Mouse (Mus musculus): ENCODE measurements around the gene Pkn3. TPM values are rescaled to one million over a fixed set of nuclear protein-coding genes. Genes with fewer than 3 reads are reported as not detected.
A peak's percentile ranks its signal among the peaks of the same experiment; 100 is the strongest.

Gene Pkn3
- polyA plus RNA-seq, 1 experiment from 2014 or later, result 6.3 TPM

GRCm38 (mm10) chr2:30067031-30067888 is 10.2 kb upstream of the Pkn3 start:
- Histone ChIP-seq H3K27me3 (ENCODE audit: control insufficient read depth, insufficient read depth, low read length) (no peaks in the 10 kb centered on the region), H3K36me3 (ENCODE audit: control insufficient read depth, insufficient read depth, low read length) (peaks cover 23% of the 10 kb centered on the region), H3K27ac (ENCODE audit: low read length) (peak overlapping the region; percentile 100), H3K9ac (replicated peaks; ENCODE audit: low read depth, low read length) (peak overlapping the region; percentile 99), H3K9me3 (ENCODE audit: control insufficient read depth, low read depth, low read length) (no peaks in the 10 kb centered on the region), H3K4me1 (ENCODE audit: control insufficient read depth, insufficient read depth, low read length) (peaks cover 21% of the 10 kb centered on the region), H3K4me2 (replicated peaks; ENCODE audit: low read depth, low read length) (peak overlapping the region; percentile 69), H3K4me3 (ENCODE audit: low read depth, low read length) (peak overlapping the region; percentile 100)
- ATAC-seq (ENCODE audit: insufficient number of reproducible peaks, insufficient read depth, low FRiP score, low read depth), result peak; percentile 7; the same call in 1 of the 2 replicates
- under 1% methylated on average over 56 of the region's 69 CpGs for WGBS

- no peak overlapping the region for H3K27ac ChIP-seq (ENCODE audit: low read length)
- no peaks in the 10 kb centered on the region for H3K27me3 ChIP-seq (ENCODE audit: control insufficient read depth, insufficient read depth, low read length)
- H3K9ac ChIP-seq (replicated peaks; ENCODE audit: low read depth, low read length), result peak overlapping the region; percentile 99
- no peak for ATAC-seq (ENCODE audit: insufficient number of reproducible peaks, insufficient read depth, low FRiP score, low read depth)
- peak overlapping the region; percentile 69 for H3K4me2 ChIP-seq (replicated peaks; ENCODE audit: low read depth, low read length)
- 22% methylated on average over 7 of the region's 7 CpGs for WGBS
- peaks cover 21% of the 10 kb centered on the region for H3K4me1 ChIP-seq (ENCODE audit: control insufficient read depth, insufficient read depth, low read length)
- peak overlapping the region; percentile 100 for H3K4me3 ChIP-seq (ENCODE audit: low read depth, low read length)
- H3K9me3 ChIP-seq (ENCODE audit: control insufficient read depth, low read depth, low read length), result no peaks in the 10 kb centered on the region
- peaks cover 29% of the 10 kb centered on the region for H3K36me3 ChIP-seq (ENCODE audit: control insufficient read depth, insufficient read depth, low read length)
Observed at GRCm38 (mm10) chr2:30067962-30068361, 9.5 kb upstream of the Pkn3 start.

GRCm38 (mm10) chr2:30072875-30073274 is 4.6 kb upstream of the Pkn3 start:
- H3K4me2 ChIP-seq (replicated peaks; ENCODE audit: low read depth, low read length), result no peak overlapping the region
- no peaks in the 10 kb centered on the region for H3K9me3 ChIP-seq (ENCODE audit: control insufficient read depth, low read depth, low read length)
- H3K4me3 ChIP-seq (ENCODE audit: low read depth, low read length), result no peak overlapping the region
- ATAC-seq (ENCODE audit: insufficient number of reproducible peaks, insufficient read depth, low FRiP score, low read depth), result no peak
- peaks cover 36% of the 10 kb centered on the region for H3K36me3 ChIP-seq (ENCODE audit: control insufficient read depth, insufficient read depth, low read length)
- H3K27me3 ChIP-seq (ENCODE audit: control insufficient read depth, insufficient read depth, low read length), result no peaks in the 10 kb centered on the region
- H3K4me1 ChIP-seq (ENCODE audit: control insufficient read depth, insufficient read depth, low read length), result peaks cover 4% of the 10 kb centered on the region; the same call in 1 of the 2 replicates
- H3K9ac ChIP-seq (replicated peaks; ENCODE audit: low read depth, low read length), result no peak overlapping the region
- 82% methylated on average over 7 of the region's 7 CpGs for WGBS
- H3K27ac ChIP-seq (ENCODE audit: low read length), result no peak overlapping the region

- Histone ChIP-seq H3K9ac (replicated peaks; ENCODE audit: low read depth, low read length) (no peak overlapping the region), H3K27ac (ENCODE audit: low read length) (no peak overlapping the region), H3K36me3 (ENCODE audit: control insufficient read depth, insufficient read depth, low read length) (peaks cover 33% of the 10 kb centered on the region), H3K27me3 (ENCODE audit: control insufficient read depth, insufficient read depth, low read length) (no peaks in the 10 kb centered on the region), H3K4me1 (ENCODE audit: control insufficient read depth, insufficient read depth, low read length) (peaks cover 3% of the 10 kb centered on the region; the same call in 1 of the 2 replicates), H3K4me2 (replicated peaks; ENCODE audit: low read depth, low read length) (no peak overlapping the region), H3K4me3 (ENCODE audit: low read depth, low read length) (no peak overlapping the region), H3K9me3 (ENCODE audit: control insufficient read depth, low read depth, low read length) (no peaks in the 10 kb centered on the region)
- ATAC-seq (ENCODE audit: insufficient number of reproducible peaks, insufficient read depth, low FRiP score, low read depth), result no peak
- WGBS, result 67% methylated on average over 3 of the region's 3 CpGs
Observed at GRCm38 (mm10) chr2:30073285-30073684, 4.2 kb upstream of the Pkn3 start.

- 43% methylated on average over 3 of the region's 3 CpGs for WGBS
- no peaks in the 10 kb centered on the region for H3K9me3 ChIP-seq (ENCODE audit: control insufficient read depth, low read depth, low read length)
Observed at GRCm38 (mm10) chr2:30075625-30076024, 1.9 kb upstream of the Pkn3 start.

GRCm38 (mm10) chr2:30076439-30076838 is 1.0 kb upstream of the Pkn3 start:
- H3K4me1 ChIP-seq (ENCODE audit: control insufficient read depth, insufficient read depth, low read length), result 0 out of 2 replicates have a peak, but pooled peaks cover 7% of the 10 kb centered on the region
- peaks cover 13% of the 10 kb centered on the region for H3K36me3 ChIP-seq (ENCODE audit: control insufficient read depth, insufficient read depth, low read length)
- ATAC-seq (ENCODE audit: insufficient number of reproducible peaks, insufficient read depth, low FRiP score, low read depth), result no peak
- no peaks in the 10 kb centered on the region for H3K9me3 ChIP-seq (ENCODE audit: control insufficient read depth, low read depth, low read length)
- H3K27ac ChIP-seq (ENCODE audit: low read length), result no peak overlapping the region
- no peak overlapping the region for H3K4me2 ChIP-seq (replicated peaks; ENCODE audit: low read depth, low read length)
- no peaks in the 10 kb centered on the region for H3K27me3 ChIP-seq (ENCODE audit: control insufficient read depth, insufficient read depth, low read length)
- H3K4me3 ChIP-seq (ENCODE audit: low read depth, low read length), result no peak overlapping the region
- no peak overlapping the region for H3K9ac ChIP-seq (replicated peaks; ENCODE audit: low read depth, low read length)
- WGBS, result 93% methylated on average over 9 of the region's 9 CpGs

More at GRCm38 (mm10) chr2:30075625-30076024, 1.9 kb upstream of the Pkn3 start:
- Histone ChIP-seq H3K27me3 (ENCODE audit: control insufficient read depth, insufficient read depth, low read length) (no peaks in the 10 kb centered on the region), H3K4me2 (replicated peaks; ENCODE audit: low read depth, low read length) (no peak overlapping the region), H3K36me3 (ENCODE audit: control insufficient read depth, insufficient read depth, low read length) (peaks cover 15% of the 10 kb centered on the region), H3K4me3 (ENCODE audit: low read depth, low read length) (no peak overlapping the region), H3K27ac (ENCODE audit: low read length) (no peak overlapping the region), H3K4me1 (ENCODE audit: control insufficient read depth, insufficient read depth, low read length) (0 out of 2 replicates have a peak, but pooled peaks cover 7% of the 10 kb centered on the region), H3K9ac (replicated peaks; ENCODE audit: low read depth, low read length) (no peak overlapping the region)
- ATAC-seq (ENCODE audit: insufficient number of reproducible peaks, insufficient read depth, low FRiP score, low read depth), result no peak

GRCm38 (mm10) chr2:30076959-30077358 is 525 bp upstream of the Pkn3 start:
- H3K27me3 ChIP-seq (ENCODE audit: control insufficient read depth, insufficient read depth, low read length), result no peaks in the 10 kb centered on the region
- peak overlapping the region; percentile 73 for H3K4me2 ChIP-seq (replicated peaks; ENCODE audit: low read depth, low read length)
- H3K9me3 ChIP-seq (ENCODE audit: control insufficient read depth, low read depth, low read length), result no peaks in the 10 kb centered on the region
- H3K27ac ChIP-seq (ENCODE audit: low read length), result peak overlapping the region; percentile 58; the same call in 1 of the 2 replicates
- 0 out of 2 replicates have a peak, but pooled peaks cover 7% of the 10 kb centered on the region for H3K4me1 ChIP-seq (ENCODE audit: control insufficient read depth, insufficient read depth, low read length)
- 62% methylated on average over 6 of the region's 6 CpGs for WGBS
- H3K4me3 ChIP-seq (ENCODE audit: low read depth, low read length), result 0 out of 2 replicates have a peak overlapping the region, but pooled peaks have one; percentile 48
- ATAC-seq (ENCODE audit: insufficient number of reproducible peaks, insufficient read depth, low FRiP score, low read depth), result peak; percentile 10; the same call in 1 of the 2 replicates
- no peak overlapping the region for H3K9ac ChIP-seq (replicated peaks; ENCODE audit: low read depth, low read length)
- H3K36me3 ChIP-seq (ENCODE audit: control insufficient read depth, insufficient read depth, low read length), result peaks cover 13% of the 10 kb centered on the region

- 0 out of 2 replicates have a peak, but pooled peaks cover 7% of the 10 kb centered on the region for H3K4me1 ChIP-seq (ENCODE audit: control insufficient read depth, insufficient read depth, low read length)
- no peaks in the 10 kb centered on the region for H3K27me3 ChIP-seq (ENCODE audit: control insufficient read depth, insufficient read depth, low read length)
- peak overlapping the region; percentile 74 for H3K27ac ChIP-seq (ENCODE audit: low read length)
- no peaks in the 10 kb centered on the region for H3K9me3 ChIP-seq (ENCODE audit: control insufficient read depth, low read depth, low read length)
- 12% methylated on average over 10 of the region's 10 CpGs for WGBS
- H3K4me2 ChIP-seq (replicated peaks; ENCODE audit: low read depth, low read length), result peak overlapping the region; percentile 73
- ATAC-seq (ENCODE audit: insufficient number of reproducible peaks, insufficient read depth, low FRiP score, low read depth), result no peak
- H3K4me3 ChIP-seq (ENCODE audit: low read depth, low read length), result peak overlapping the region; percentile 48
- 0 out of 2 replicates have a peak overlapping the region, but pooled peaks have one; percentile 28 for H3K9ac ChIP-seq (replicated peaks; ENCODE audit: low read depth, low read length)
- H3K36me3 ChIP-seq (ENCODE audit: control insufficient read depth, insufficient read depth, low read length), result peaks cover 5% of the 10 kb centered on the region
Observed at GRCm38 (mm10) chr2:30078349-30078712, 847 bp downstream of the Pkn3 start.

All from stomach, embryonic 14.5 days (tissue).